ENCODE assay signal across 20 mouse cellular contexts in genomic region chr9:10170526-10170925, GRCm38 (mm10).
"Had no signal": no experiment of that assay in that cellular context is flagged by ENCODE, and none has a peak within 500 bp of the region (broad histone marks: within the 10 kb centered on the region; RNA-seq: fewer than 3 reads in every experiment).

No protein-coding gene starts in this region.

- H3K4me3 ChIP-seq: liver, embryonic 15.5 days; lung, embryonic 15.5 days; megakaryocyte, embryonic 14.5 days; midbrain, embryonic 12.5 days; neural tube, embryonic 12.5 days had no signal

- H3K4me2 ChIP-seq: liver, embryonic 15.5 days; lung, embryonic 15.5 days; midbrain, embryonic 12.5 days; neural tube, embryonic 12.5 days had no signal

- ATAC-seq: liver, postnatal 0 days; lung, postnatal 0 days; midbrain, embryonic 16.5 days had no signal

- H3K9me3 ChIP-seq: liver, embryonic 15.5 days; lung, embryonic 15.5 days; midbrain, embryonic 12.5 days; neural tube, embryonic 12.5 days had no signal

- H3K27ac ChIP-seq: liver, embryonic 15.5 days; lung, embryonic 15.5 days; macrophage; midbrain, embryonic 12.5 days; neural tube, embryonic 12.5 days had no signal

- H3K27me3 ChIP-seq: liver, embryonic 15.5 days; lung, embryonic 15.5 days; megakaryocyte, embryonic 14.5 days; midbrain, embryonic 12.5 days; neural tube, embryonic 12.5 days had no signal

- H3K4me1 ChIP-seq: liver, embryonic 15.5 days; lung, embryonic 15.5 days; megakaryocyte, embryonic 14.5 days; midbrain, embryonic 12.5 days; neural tube, embryonic 12.5 days had no signal

- H3K9ac ChIP-seq: liver, embryonic 15.5 days; liver, postnatal 0 days; lung, embryonic 15.5 days; midbrain, embryonic 12.5 days; neural tube, embryonic 12.5 days had no signal

- DNase-seq: liver, postnatal 0 days; lung, adult 2 months; lung, postnatal 14 days; lung, postnatal 36 days; midbrain, embryonic 14.5 days; right cerebral cortex, adult 18-20 months; right cerebral cortex, postnatal 25 days; right cerebral cortex, postnatal 4 days; spleen, adult 18-20 months; thymus, adult 18-20 months; thymus, postnatal 14 days; thymus, postnatal 36 days had no signal

- H3K36me3 ChIP-seq: liver, embryonic 15.5 days; lung, embryonic 15.5 days; midbrain, embryonic 12.5 days; neural tube, embryonic 12.5 days had no signal
